Mouse (Mus musculus) neural tube, embryonic 12.5 days (tissue): Measurements from ENCODE around the gene Olfr564. TPM values are rescaled to one million over a fixed set of nuclear protein-coding genes. Genes with fewer than 3 reads are reported as not detected.

Experiments
- ATAC-seq: fragments of 200-750 bp; cut with Nextera tagmentation; 2 replicates; pipeline ENCODE4 v1.8.0; 2017; ENCODE audit warnings: low read depth, mild to moderate bottlenecking, moderate TSS enrichment, moderate library complexity; ENCODE audit not compliant: low FRiP score
- H3K27ac ChIP-seq: fragments of 300-500 bp; sonication (generic); 2 replicates; pipeline ENCODE4 v1.5.1; 2016
- H3K27me3 ChIP-seq: fragments of 300-500 bp; sonication (generic); replicated peaks from 2 replicates; pipeline ENCODE4 v1.6.1; 2016; ENCODE audit warnings: mild to moderate bottlenecking
- H3K36me3 ChIP-seq: fragments of 300-500 bp; sonication (generic); 2 replicates; pipeline ENCODE4 v1.6.1; 2016; ENCODE audit warnings: mild to moderate bottlenecking
- H3K4me1 ChIP-seq: fragments of 300-500 bp; sonication (generic); 2 replicates; pipeline ENCODE4 v1.6.1; 2016
- H3K4me2 ChIP-seq: fragments of 300-500 bp; sonication (generic); replicated peaks from 2 replicates; pipeline ENCODE4 v1.6.1; 2016; ENCODE audit warnings: mild to moderate bottlenecking
- H3K4me3 ChIP-seq: fragments of 300-500 bp; sonication (generic); 2 replicates; pipeline ENCODE4 v1.5.1; 2016
- H3K9ac ChIP-seq: fragments of 300-500 bp; sonication (generic); 2 replicates; pipeline ENCODE4 v1.6.1; 2016; ENCODE audit warnings: mild to moderate bottlenecking
- H3K9me3 ChIP-seq: fragments of 300-500 bp; sonication (generic); 2 replicates; pipeline ENCODE4 v1.6.1; 2016; ENCODE audit warnings: mild to moderate bottlenecking
- WGBS: fragments of 180-500 bp; shearing (Covaris S2); methylation state at CpG from one replicate; pipeline ENCODE4 v1.1.7; 2016; 5-methylcytosine and 5-hydroxymethylcytosine counted together
- polyA plus RNA-seq: library from polyadenylated mRNA; unstranded; fragments of >200 nt; fragmentation: Nextera tagmentation; extraction: Ambion mirVana; gene quantifications from 2 replicates; pipeline ENCODE4 v1.2.1, GENCODE M21; 2016

The Olfr564 gene
- not detected in 2 replicates for polyA plus RNA-seq

- Histone ChIP-seq H3K9me3 (no peaks in the 10 kb centered on the region), H3K4me1 (no peaks in the 10 kb centered on the region), H3K4me3 (no peak within 1 kb of the TSS), H3K27me3 (no peaks in the 10 kb centered on the region), H3K9ac (no peak within 1 kb of the TSS), H3K4me2 (no peak within 1 kb of the TSS), H3K36me3 (no peaks in the 10 kb centered on the region), H3K27ac (no peak within 1 kb of the TSS)
- ATAC-seq = no peak
Observed at GRCm38 (mm10) chr7:102803180-102803579, at the start of gene Olfr564. TSS of gene Olfr564 (plus strand) at chr7:102803480.

DNA sequence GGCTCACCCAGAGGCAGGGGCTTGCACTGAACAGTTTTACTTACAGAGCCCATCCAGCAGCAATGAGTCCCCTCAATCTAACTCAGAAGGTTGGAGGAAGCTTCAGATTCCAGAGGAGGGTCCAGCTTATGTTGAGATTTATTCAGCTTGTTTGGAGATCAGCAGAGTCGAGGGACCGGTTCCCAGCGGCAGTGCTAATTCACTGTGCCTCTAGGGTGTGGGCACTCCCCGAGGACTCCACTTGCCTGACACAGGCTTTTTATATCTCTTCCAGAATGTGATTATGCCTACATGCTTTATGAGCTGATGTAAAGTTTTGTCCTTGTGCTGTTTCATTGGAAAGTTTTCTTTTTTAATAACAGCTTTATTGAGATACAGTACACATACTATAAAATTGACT is 44.0 kb upstream of the Olfr564 start, which contains the start of the genes Olfr560 and Olfr78:
Olfr560 (minus strand) TSS at position 101 of the 400 bp plus-strand sequence.
Olfr78 (minus strand) TSS at position 206 of the 400 bp plus-strand sequence.
- H3K4me2 ChIP-seq = no peak within 1 kb of the TSS
- no peak within 1 kb of the TSS for H3K4me3 ChIP-seq
- H3K9me3 ChIP-seq = no peaks in the 10 kb centered on the region
- no peak within 1 kb of the TSS for H3K9ac ChIP-seq
- WGBS = 81% methylated on average over 4 of the region's 4 CpGs
- H3K27me3 ChIP-seq = no peaks in the 10 kb centered on the region
- ATAC-seq = no peak
- H3K36me3 ChIP-seq = no peaks in the 10 kb centered on the region
- no peaks in the 10 kb centered on the region for H3K4me1 ChIP-seq
- H3K27ac ChIP-seq = no peak within 1 kb of the TSS

DNA sequence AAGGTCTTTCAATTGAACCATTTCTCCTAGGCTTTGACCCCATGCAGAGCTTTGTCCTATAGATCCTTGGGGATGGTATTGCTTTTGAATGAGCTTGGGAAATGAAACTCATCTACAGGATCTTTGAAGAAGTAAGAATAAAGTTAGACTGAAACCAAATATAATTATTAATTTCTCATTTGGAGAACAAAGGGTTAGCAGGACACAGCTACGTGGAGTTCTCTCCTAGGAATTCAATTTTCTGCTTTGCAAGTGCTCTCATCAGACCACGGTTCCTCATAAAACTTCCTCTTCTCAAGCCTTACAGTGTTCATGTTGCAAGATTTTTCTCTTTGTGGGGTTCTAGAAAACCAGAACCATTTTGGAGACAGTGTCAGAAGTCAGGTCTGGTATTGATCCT is 32.4 kb upstream of the Olfr564 start, which contains the start of gene Olfr561:
Olfr561 (plus strand) TSS at position 301 of the 400 bp plus-strand sequence.
- 76% methylated on average over 2 of the region's 2 CpGs for WGBS
- H3K27me3 ChIP-seq = no peaks in the 10 kb centered on the region

More for the DNA sequence above, 32.4 kb upstream of the Olfr564 start, which contains the start of gene Olfr561:
- Histone ChIP-seq H3K36me3 (no peaks in the 10 kb centered on the region), H3K9ac (no peak within 1 kb of the TSS), H3K4me1 (no peaks in the 10 kb centered on the region), H3K27ac (no peak within 1 kb of the TSS), H3K4me2 (no peak within 1 kb of the TSS), H3K4me3 (no peak within 1 kb of the TSS), H3K9me3 (no peaks in the 10 kb centered on the region)
- ATAC-seq = no peak

Other genes with a start within 250 kb of the Olfr564 start
- 0.20 TPM in 1 of 2 replicates, not detected in the other for gene Trim21, start 238.0 kb upstream of the Olfr564 start, polyA plus RNA-seq
- gene Olfr550, start 232.0 kb upstream of the Olfr564 start, polyA plus RNA-seq = not detected in 2 replicates
- not detected in 2 replicates for gene Olfr551, start 211.6 kb upstream of the Olfr564 start, polyA plus RNA-seq
- not detected in 2 replicates for gene Olfr552, start 205.7 kb upstream of the Olfr564 start, polyA plus RNA-seq
- gene Olfr553, start 185.3 kb upstream of the Olfr564 start, polyA plus RNA-seq = not detected in 2 replicates
- gene Olfr554, start 165.0 kb upstream of the Olfr564 start, polyA plus RNA-seq = not detected in 2 replicates
- gene Olfr555, start 144.7 kb upstream of the Olfr564 start, polyA plus RNA-seq = not detected in 2 replicates
- gene Olfr556, start 138.6 kb upstream of the Olfr564 start, polyA plus RNA-seq = not detected in 2 replicates
- gene Trim68, start 116.2 kb upstream of the Olfr564 start, polyA plus RNA-seq = 10.8 and 12.4 TPM in 2 replicates
- not detected in 2 replicates for gene Olfr557, start 107.6 kb upstream of the Olfr564 start, polyA plus RNA-seq
- 1.3 and 1.8 TPM in 2 replicates for gene Olfr558, start 101.3 kb upstream of the Olfr564 start, polyA plus RNA-seq
- gene Olfr33, start 84.4 kb upstream of the Olfr564 start, polyA plus RNA-seq = 0.08 TPM in 1 of 2 replicates, not detected in the other
- gene Olfr559, start 76.0 kb upstream of the Olfr564 start, polyA plus RNA-seq = 0.20 TPM in 1 of 2 replicates, not detected in the other
- gene Olfr560, start 44.1 kb upstream of the Olfr564 start, polyA plus RNA-seq = not detected in 2 replicates
- 0.19 and 0.48 TPM in 2 replicates for gene Olfr78, start 44.0 kb upstream of the Olfr564 start, polyA plus RNA-seq
- 0.13 and 0.18 TPM in 2 replicates for gene Olfr561, start 32.3 kb upstream of the Olfr564 start, polyA plus RNA-seq
- not detected in 2 replicates for gene Olfr566, start 55.3 kb downstream of the Olfr564 start, polyA plus RNA-seq
- not detected in 2 replicates for gene Olfr568, start 73.6 kb downstream of the Olfr564 start, polyA plus RNA-seq
- not detected in 2 replicates for gene Olfr569, start 87.4 kb downstream of the Olfr564 start, polyA plus RNA-seq
- gene Olfr570, start 91.1 kb downstream of the Olfr564 start, polyA plus RNA-seq = not detected in 2 replicates
- gene Olfr571, start 114.1 kb downstream of the Olfr564 start, polyA plus RNA-seq = not detected in 2 replicates
- gene Olfr572, start 120.9 kb downstream of the Olfr564 start, polyA plus RNA-seq = not detected in 2 replicates
- not detected in 2 replicates for gene Olfr573-ps1, start 139.1 kb downstream of the Olfr564 start, polyA plus RNA-seq
- not detected in 2 replicates for gene Olfr574, start 145.0 kb downstream of the Olfr564 start, polyA plus RNA-seq
- not detected in 2 replicates for gene Olfr575, start 155.3 kb downstream of the Olfr564 start, polyA plus RNA-seq
- gene Olfr576, start 159.2 kb downstream of the Olfr564 start, polyA plus RNA-seq = not detected in 2 replicates
- not detected in 2 replicates for gene Olfr577, start 172.5 kb downstream of the Olfr564 start, polyA plus RNA-seq
- not detected in 2 replicates for gene Olfr578, start 185.8 kb downstream of the Olfr564 start, polyA plus RNA-seq
- not detected in 2 replicates for gene Olfr582, start 234.5 kb downstream of the Olfr564 start, polyA plus RNA-seq
- not detected in 2 replicates for gene Olfr583, start 247.8 kb downstream of the Olfr564 start, polyA plus RNA-seq